Mouse (Mus musculus) retina, embryonic 14.5 days (tissue): Measurements from ENCODE around the gene Akap8l.

Experiments
- DNase-seq: peaks from one replicate; pipeline ENCODE4 v3.0.0-alpha.2; 2015; ENCODE audit warnings: low spot score

The Akap8l gene

GRCm38 (mm10) chr17:32350382-32350983, at the start of gene Akap8l:
Gene Akap8l, minus strand, starts transcription at chr17:32350607.
- DNase-seq: peak; percentile 99

GRCm38 (mm10) chr17:32396266-32396665, 45.9 kb upstream of the Akap8l start:
- no peak for DNase-seq

GRCm38 (mm10) chr17:32393944-32394343, 43.5 kb upstream of the Akap8l start:
- DNase-seq: no peak

- DNase-seq: peak; percentile 91
Measured at GRCm38 (mm10) chr17:32389101-32389659, 38.8 kb upstream of the Akap8l start, which contains the start of gene Wiz. Gene Wiz, minus strand, starts transcription at chr17:32389439.

- DNase-seq: peak; percentile 48
Measured at GRCm38 (mm10) chr17:32388370-32389100, 38.1 kb upstream of the Akap8l start.

- no peak for DNase-seq
Measured at GRCm38 (mm10) chr17:32387986-32388369, 37.6 kb upstream of the Akap8l start.

GRCm38 (mm10) chr17:32386659-32387432, 36.4 kb upstream of the Akap8l start:
- peak; percentile 54 for DNase-seq

GRCm38 (mm10) chr17:32383661-32384060, 33.3 kb upstream of the Akap8l start:
- no peak for DNase-seq

- DNase-seq: no peak
Measured at GRCm38 (mm10) chr17:32382576-32382975, 32.2 kb upstream of the Akap8l start.

GRCm38 (mm10) chr17:32378786-32379185, 28.4 kb upstream of the Akap8l start:
- no peak for DNase-seq

- DNase-seq: no peak
Measured at GRCm38 (mm10) chr17:32377137-32377536, 26.7 kb upstream of the Akap8l start.

GRCm38 (mm10) chr17:32376475-32376874, 26.1 kb upstream of the Akap8l start:
- DNase-seq: no peak

- DNase-seq: no peak
Measured at GRCm38 (mm10) chr17:32368991-32369578, 18.7 kb upstream of the Akap8l start.

- no peak for DNase-seq
Measured at GRCm38 (mm10) chr17:32367706-32368105, 17.3 kb upstream of the Akap8l start.

GRCm38 (mm10) chr17:32365296-32365695, 14.9 kb upstream of the Akap8l start:
- no peak for DNase-seq

- DNase-seq: no peak
Measured at GRCm38 (mm10) chr17:32364850-32365249, 14.4 kb upstream of the Akap8l start.

- peak; percentile 95 for DNase-seq
Measured at GRCm38 (mm10) chr17:32364331-32364730, 13.9 kb upstream of the Akap8l start.

GRCm38 (mm10) chr17:32363821-32364301, 13.5 kb upstream of the Akap8l start:
- peak; percentile 26 for DNase-seq

GRCm38 (mm10) chr17:32362686-32363085, 12.3 kb upstream of the Akap8l start:
- no peak for DNase-seq

- DNase-seq: no peak
Measured at GRCm38 (mm10) chr17:32359928-32360327, 9.5 kb upstream of the Akap8l start.

- no peak for DNase-seq
Measured at GRCm38 (mm10) chr17:32358943-32359340, 8.5 kb upstream of the Akap8l start.
